Mouse (Mus musculus) CH12.LX (cell line): Measurements from ENCODE around the gene Muc3. TPM values are rescaled to one million over a fixed set of nuclear protein-coding genes. Genes with fewer than 3 reads are reported as not detected.

Experiments
- DNase-seq: peaks from one replicate; pipeline ENCODE4 v3.0.0-alpha.2; 2013; ENCODE audit errors: extremely low read depth
- H3K27ac ChIP-seq: 2 replicates; pipeline ENCODE4 v1.5.1; 2012; ENCODE audit warnings: low read depth, mild to moderate bottlenecking, control low read depth, moderate library complexity; ENCODE audit not compliant: insufficient read depth
- H3K27me3 ChIP-seq: replicated peaks from 2 replicates; pipeline ENCODE3; 2012; ENCODE audit warnings: inconsistent platforms
- H3K36me3 ChIP-seq, 2 experiments: replicated peaks in 1 of 2; 2 replicates each; pipeline versions ENCODE3 to v1.6.1; 2012; ENCODE audit warnings: inconsistent platforms in 1 of 2, low read length in 1 of 2, mild to moderate bottlenecking in 1 of 2, mixed read lengths in 1 of 2, moderate library complexity in 1 of 2; ENCODE audit not compliant: control insufficient read depth in 1 of 2, insufficient read depth in 1 of 2
- H3K4me1 ChIP-seq, 2 experiments: 2 replicates each; pipeline ENCODE4 v1.6.1; 2012; ENCODE audit warnings: inconsistent platforms in 1 of 2, moderate library complexity in 1 of 2; ENCODE audit not compliant: insufficient read depth in 2 of 2, control insufficient read depth in 1 of 2
- H3K4me2 ChIP-seq: 2 replicates; pipeline ENCODE4 v1.6.1; 2012; ENCODE audit warnings: low read depth, mild to moderate bottlenecking, control low read depth; ENCODE audit not compliant: poor library complexity, insufficient read depth, severe bottlenecking
- H3K4me3 ChIP-seq, 3 experiments: fragments of 150-350 bp in 1 of 3; sonication (generic) in 1 of 3; replicated peaks in 1 of 3; 2 replicates each; pipeline versions ENCODE3 to v1.5.1; 2011 to 2012; ENCODE audit warnings: low read depth in 2 of 3, low read length in 2 of 3, mild to moderate bottlenecking in 2 of 3, moderate library complexity in 2 of 3, control low read depth in 1 of 3, improper control_type of control experiment in 1 of 3, inconsistent platforms in 1 of 3, mixed read lengths in 1 of 3; ENCODE audit not compliant: poor library complexity in 1 of 3
- H3K79me2 ChIP-seq: replicated peaks from 2 replicates; pipeline ENCODE4 v1.6.1; 2012; ENCODE audit warnings: mild to moderate bottlenecking, moderate library complexity; ENCODE audit not compliant: control insufficient read depth, poor library complexity, insufficient read depth, severe bottlenecking; ENCODE audit errors: extremely low read depth
- H3K9ac ChIP-seq: 2 replicates; pipeline ENCODE4 v1.6.1; 2012; ENCODE audit warnings: low read depth, mild to moderate bottlenecking, control low read depth, moderate library complexity; ENCODE audit not compliant: insufficient read depth
- H3K9me3 ChIP-seq: replicated peaks from 2 replicates; pipeline ENCODE3; 2012; ENCODE audit warnings: low read length, inconsistent platforms, mixed read lengths
- CHD1 ChIP-seq: IDR thresholded peaks from 2 replicates; pipeline ENCODE4 v1.6.1; 2012; ENCODE audit warnings: low read depth, low read length, improper control_type of control experiment, inconsistent platforms
- CHD2 ChIP-seq: IDR thresholded peaks from 2 replicates; pipeline ENCODE4 v1.6.1; 2011; ENCODE audit warnings: low read length, improper control_type of control experiment
- E2F4 ChIP-seq: IDR thresholded peaks from 2 replicates; pipeline ENCODE4 v1.6.1; 2011; ENCODE audit warnings: low read depth, low read length, improper control_type of control experiment; ENCODE audit not compliant: insufficient replicate concordance
- ELF1 ChIP-seq: IDR thresholded peaks from 2 replicates; pipeline ENCODE4 v1.6.1; 2014; ENCODE audit warnings: low read depth, mild to moderate bottlenecking, inconsistent platforms, low read length, improper control_type of control experiment
- IRF4 ChIP-seq: IDR thresholded peaks from 2 replicates; pipeline ENCODE4 v1.6.1; 2014; ENCODE audit warnings: low read depth, mild to moderate bottlenecking, inconsistent platforms, low read length, improper control_type of control experiment
- JUN ChIP-seq: IDR thresholded peaks from 2 replicates; pipeline ENCODE4 v1.6.1; 2011; ENCODE audit warnings: low read depth, mild to moderate bottlenecking, low read length, improper control_type of control experiment, moderate library complexity; ENCODE audit not compliant: insufficient read depth
- JUND ChIP-seq: conservative IDR thresholded peaks from 2 replicates; pipeline ENCODE4 v1.6.1; 2011; ENCODE audit warnings: low read depth, low read length, improper control_type of control experiment
- MAFK ChIP-seq: IDR thresholded peaks from 2 replicates; pipeline ENCODE4 v1.6.1; 2011; ENCODE audit warnings: low read length, improper control_type of control experiment; ENCODE audit not compliant: insufficient replicate concordance
- MAZ ChIP-seq: IDR thresholded peaks from 2 replicates; pipeline ENCODE4 v1.6.1; 2012; ENCODE audit warnings: low read depth, mild to moderate bottlenecking, inconsistent platforms, low read length, improper control_type of control experiment, moderate library complexity
- MEF2A ChIP-seq: IDR thresholded peaks from 2 replicates; pipeline ENCODE4 v1.6.1; 2014; ENCODE audit warnings: low read depth, mild to moderate bottlenecking, inconsistent platforms, low read length, improper control_type of control experiment, borderline replicate concordance
- MXI1 ChIP-seq: IDR thresholded peaks from 2 replicates; pipeline ENCODE4 v1.6.1; 2011; ENCODE audit warnings: mild to moderate bottlenecking, low read depth, low read length, improper control_type of control experiment
- NELFE ChIP-seq: IDR thresholded peaks from 2 replicates; pipeline ENCODE4 v1.6.1; 2011; ENCODE audit warnings: low read depth, low read length, improper control_type of control experiment
- POLR2AphosphoS2 ChIP-seq: IDR thresholded peaks from 2 replicates; pipeline ENCODE4 v1.6.1; 2011; ENCODE audit warnings: low read depth, low read length, improper control_type of control experiment
- RAD21 ChIP-seq: IDR thresholded peaks from 2 replicates; pipeline ENCODE4 v1.6.1; 2011; ENCODE audit warnings: low read depth, mild to moderate bottlenecking, low read length, improper control_type of control experiment, moderate library complexity
- RCOR1 ChIP-seq: conservative IDR thresholded peaks from 2 replicates; pipeline ENCODE4 v1.6.1; 2012; ENCODE audit warnings: low read depth, mild to moderate bottlenecking, inconsistent platforms, low read length, improper control_type of control experiment
- SMC3 ChIP-seq: IDR thresholded peaks from 2 replicates; pipeline ENCODE4 v1.6.1; 2011; ENCODE audit warnings: low read depth, low read length, improper control_type of control experiment
- TCF12 ChIP-seq: IDR thresholded peaks from 2 replicates; pipeline ENCODE4 v1.6.1; 2014; ENCODE audit warnings: low read depth, mild to moderate bottlenecking, inconsistent platforms, low read length, improper control_type of control experiment
- USF2 ChIP-seq: conservative IDR thresholded peaks from 2 replicates; pipeline ENCODE4 v1.6.1; 2011; ENCODE audit warnings: low read depth, low read length, improper control_type of control experiment
- ZMIZ1 ChIP-seq: IDR thresholded peaks from 2 replicates; pipeline ENCODE4 v1.6.1; 2012; ENCODE audit warnings: low read depth, mild to moderate bottlenecking, inconsistent platforms, low read length, improper control_type of control experiment
- ZNF384 ChIP-seq: IDR thresholded peaks from 2 replicates; pipeline ENCODE4 v1.6.1; 2012; ENCODE audit warnings: low read depth, low read length, improper control_type of control experiment, inconsistent platforms
- dilution Hi-C: fragments of 300-500 bp; cut with MboI; formaldehyde crosslinking; loops from 2 replicates; pipeline ENCODE4 v1.14.3; 2020; ENCODE audit warnings: low sequenced_read_pairs; ENCODE audit not compliant: extremely low pct_unique_long_range_greater_than_20kb, extremely low pct_ligation_motif_present
- in situ Hi-C: fragments of 300-500 bp; cut with MboI; formaldehyde crosslinking; loops from 3 replicates; pipeline ENCODE4 v1.14.3; 2019; ENCODE audit warnings: low sequenced_read_pairs, low pct_ligation_motif_present, low pct_unique_long_range_greater_than_20kb, mixed read lengths
- polyA plus RNA-seq: library from polyadenylated mRNA; unstranded; fragments of >175 nt; gene quantifications from 2 replicates; pipeline ENCODE4 v1.2.1, GENCODE M21; 2012; ENCODE audit warnings: low read depth; ENCODE audit not compliant: insufficient read length
- total RNA-seq, 2 experiments: library from RNA; depleted of rRNA; stranded (reverse); fragments of 300-350 nt in 1 of 2; fragments of >200 nt in 1 of 2; gene quantifications; 2 replicates each; pipeline ENCODE4 v1.2.3; 2012 to 2014

The Muc3 gene
- total and polyA plus RNA-seq, 3 experiments, result 0.13 TPM; not detected in 2

GRCm38 (mm10) chr5:137172591-137172990 is 23.5 kb upstream of the Muc3 start:
- dilution Hi-C loops (no loop called here), in situ Hi-C loops (no loop called here)
- Histone ChIP-seq H3K79me2 (no peaks in the 10 kb centered on the region), H3K4me3 (no peak overlapping the region), H3K4me1 (no peaks in the 10 kb centered on the region), H3K27ac (no peak overlapping the region), H3K9ac (no peak overlapping the region), H3K9me3 (no peaks in the 10 kb centered on the region), H3K36me3 (no peaks in the 10 kb centered on the region), H3K27me3 (peaks cover 88% of the 10 kb centered on the region), H3K4me2 (no peak overlapping the region)
- DNase-seq, result no peak
- TF ChIP-seq SMC3, result no peak
- TF ChIP-seq MEF2A, result no peak
- TF ChIP-seq RAD21, result no peak
- TF ChIP-seq MAFK, result no peak
- no peak for TF ChIP-seq JUND
- no peak for TF ChIP-seq IRF4
- no peak for TF ChIP-seq CHD2
- TF ChIP-seq E2F4, result no peak
- no peak for TF ChIP-seq ZMIZ1
- no peak for TF ChIP-seq TCF12

- no peak overlapping the region for H3K9ac ChIP-seq
- no peak overlapping the region for H3K4me3 ChIP-seq
- H3K9me3 ChIP-seq, result no peaks in the 10 kb centered on the region
- H3K4me1 ChIP-seq, result no peaks in the 10 kb centered on the region
- no peak for DNase-seq
- H3K79me2 ChIP-seq, result no peaks in the 10 kb centered on the region
- no peak overlapping the region for H3K27ac ChIP-seq
- dilution Hi-C loops (no loop called here), in situ Hi-C loops (no loop called here)
- H3K27me3 ChIP-seq, result peaks cover 90% of the 10 kb centered on the region
- H3K36me3 ChIP-seq, result no peaks in the 10 kb centered on the region
- H3K4me2 ChIP-seq, result no peak overlapping the region
- no peak for TF ChIP-seq CHD1
- no peak for TF ChIP-seq E2F4
- no peak for TF ChIP-seq RCOR1
- TF ChIP-seq POLR2AphosphoS2, result no peak
- no peak for TF ChIP-seq NELFE
- TF ChIP-seq MXI1, result no peak
- TF ChIP-seq JUND, result no peak
- TF ChIP-seq ZNF384, result no peak
- TF ChIP-seq MAZ, result no peak
- TF ChIP-seq USF2, result no peak
- no peak for TF ChIP-seq ELF1
- no peak for TF ChIP-seq JUN
- TF ChIP-seq, all 38 proteins: peak for 0
Measured at GRCm38 (mm10) chr5:137171478-137171877, 22.4 kb upstream of the Muc3 start.
